Mouse (Mus musculus): ENCODE measurements around the gene Nrde2.

- TF ChIP-seq CTCF (IDR thresholded peaks at IDR 0.05; ENCODE audit: low read depth) (no peak), EP300 (IDR thresholded peaks at IDR 0.05; ENCODE audit: low read depth) (no peak)
These were observed 28.4 kb upstream of the Nrde2 start for GRCm38 (mm10) chr12:100187756-100188430.

All from heart, postnatal 0 days (tissue).